Mouse (Mus musculus): ENCODE measurements around the gene Dclk2.

DNA sequence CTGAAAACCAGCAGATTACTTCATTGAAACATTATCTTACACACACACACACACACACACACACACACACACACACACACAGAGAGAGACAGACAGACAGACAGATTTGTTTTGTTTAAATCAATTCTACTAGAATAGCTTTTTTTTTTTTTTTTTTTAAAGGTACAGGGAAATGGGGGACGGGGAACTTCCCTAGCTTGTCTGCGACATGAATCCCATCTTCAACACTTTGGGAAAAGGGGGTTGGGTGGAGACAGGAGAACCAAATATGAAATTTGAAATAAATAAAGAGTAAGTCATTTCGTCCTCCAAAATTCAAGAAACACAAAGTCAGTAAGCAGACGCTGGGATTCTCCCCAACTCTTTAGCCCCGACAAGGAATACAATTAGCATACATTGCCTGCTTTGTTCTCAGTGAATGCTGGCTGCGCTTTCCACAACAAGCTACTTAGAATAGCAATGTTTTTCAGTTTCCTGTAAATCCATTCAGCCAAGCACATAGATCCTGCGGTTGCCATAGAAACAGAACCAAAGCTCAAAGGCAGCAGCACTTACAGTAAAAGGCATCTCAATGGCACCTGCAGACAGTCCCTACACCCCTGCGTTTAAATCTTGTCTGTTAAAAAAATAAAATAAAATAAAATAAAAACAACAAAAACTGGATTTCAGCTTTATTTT lies 75.7 kb downstream of the Dclk2 start:
- no peak for TF ChIP-seq CTCF (IDR thresholded peaks at IDR 0.05; ENCODE audit: control insufficient read depth, insufficient read depth, insufficient read length)
- TF ChIP-seq USF1 (IDR thresholded peaks at IDR 0.05; ENCODE audit: low read depth), result no peak
- no peak for TF ChIP-seq MAX (IDR thresholded peaks at IDR 0.05)
- TF ChIP-seq MYOG (IDR thresholded peaks at IDR 0.05; ENCODE audit: control insufficient read depth, extremely low read depth, insufficient read length), result no peak
- no peak for TF ChIP-seq MYOD1 (IDR thresholded peaks at IDR 0.05; ENCODE audit: control insufficient read depth, insufficient read length, low read depth)
- TF ChIP-seq CEBPB (IDR thresholded peaks at IDR 0.05; ENCODE audit: low read depth), result no peak
- no peak for TF ChIP-seq FOSL1 (IDR thresholded peaks at IDR 0.05; ENCODE audit: insufficient read depth, low read length, poor library complexity, severe bottlenecking)

Measured in C2C12 (cell line).